Comparison of ENCODE assay signal across 17 mouse cellular contexts in the genomic region with DNA sequence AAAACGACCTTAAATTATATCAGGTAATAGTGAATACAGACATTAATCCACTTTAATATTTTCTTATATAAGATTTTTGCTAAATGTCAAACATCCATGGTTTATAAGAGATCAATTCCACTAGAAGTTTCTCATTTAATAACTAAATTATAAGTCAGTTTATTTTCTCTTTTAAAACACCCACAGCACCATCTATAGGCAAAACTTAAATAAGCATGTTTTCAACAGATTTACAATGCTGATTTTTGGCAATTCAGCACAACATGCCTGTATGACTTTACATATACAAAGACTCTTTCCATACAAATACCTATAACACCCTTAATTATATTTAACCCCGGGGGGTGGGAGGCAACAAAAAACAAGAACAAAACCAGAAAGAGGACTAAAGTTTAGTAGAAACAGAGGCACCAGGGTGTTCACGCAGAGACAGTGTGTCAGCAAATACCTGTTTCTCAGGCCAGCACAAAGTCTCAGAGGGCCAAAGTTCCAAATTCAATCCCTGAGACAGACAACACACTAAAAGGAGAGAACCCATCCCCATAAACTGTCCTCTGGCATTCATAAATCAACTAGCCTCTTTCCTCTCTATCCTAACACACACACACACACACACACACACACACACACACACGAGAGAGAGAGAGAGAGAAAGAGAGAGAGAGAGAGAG. TPM values are rescaled to one million over a fixed set of nuclear protein-coding genes. Genes with fewer than 3 reads are reported as not detected.
DNase-seq lines count a peak whose midpoint lies in the region; ATAC-seq and TF ChIP-seq lines count a peak whose summit lies in the region.
"Had no signal": no experiment of that assay in that cellular context is flagged by ENCODE, and none has a peak within 500 bp of the region (broad histone marks: within the 10 kb centered on the region; RNA-seq: fewer than 3 reads in every experiment).

No protein-coding gene starts in this region.

- H3K27me3 ChIP-seq in forebrain, postnatal 0 days (ENCODE audit: insufficient read depth, low read length), result no peaks in the 10 kb centered on the region
- H3K27me3 ChIP-seq in forebrain, embryonic 16.5 days (replicated peaks; ENCODE audit: control insufficient read depth, insufficient read depth, low read length), result no peaks in the 10 kb centered on the region
- no peaks in the 10 kb centered on the region for H3K27me3 ChIP-seq in lung, postnatal 0 days (replicated peaks; ENCODE audit: insufficient read depth, low read length)
- no peaks in the 10 kb centered on the region for H3K27me3 ChIP-seq in kidney, embryonic 16.5 days (ENCODE audit: insufficient read depth, low read length)
- H3K27me3 ChIP-seq: heart, embryonic 15.5 days; hindbrain, embryonic 12.5 days; lung, embryonic 15.5 days; megakaryocyte, embryonic 14.5 days had no signal

- peak; percentile 37; the same call in 1 of the 2 replicates for TF ChIP-seq CTCF in forebrain, postnatal 0 days (IDR thresholded peaks at IDR 0.05; ENCODE audit: low read depth)
- TF ChIP-seq CTCF in lung, postnatal 0 days (IDR thresholded peaks at IDR 0.05), result no peak
- no peak for TF ChIP-seq CTCF in lung, adult 2 months (IDR thresholded peaks at IDR 0.05; ENCODE audit: insufficient read depth, low read length)

- no peak for TF ChIP-seq POLR2A in lung, adult 2 months (IDR thresholded peaks at IDR 0.05; ENCODE audit: borderline replicate concordance, extremely low read depth, low read depth, low read length)

- intact Hi-C loops in gastrocnemius, postnatal 36 days (cut with DNase I), result no loop called here

- H3K27ac ChIP-seq in forebrain, postnatal 0 days (ENCODE audit: low read depth, low read length), result no peak overlapping the region
- no peak overlapping the region for H3K27ac ChIP-seq in forebrain, embryonic 16.5 days (ENCODE audit: low read length)
- no peak overlapping the region for H3K27ac ChIP-seq in lung, postnatal 0 days (ENCODE audit: low read length)
- no peak overlapping the region for H3K27ac ChIP-seq in kidney, embryonic 16.5 days (ENCODE audit: low read length)
- H3K27ac ChIP-seq: heart, embryonic 15.5 days; hindbrain, embryonic 12.5 days; lung, embryonic 15.5 days had no signal

- peaks cover 19% of the 10 kb centered on the region for H3K36me3 ChIP-seq in forebrain, postnatal 0 days (ENCODE audit: insufficient read depth)
- peaks cover 12% of the 10 kb centered on the region for H3K36me3 ChIP-seq in forebrain, embryonic 16.5 days (ENCODE audit: control insufficient read depth, insufficient read depth)
- H3K36me3 ChIP-seq in lung, postnatal 0 days (ENCODE audit: insufficient read depth, low read length), result peaks cover 9% of the 10 kb centered on the region; the same call in 1 of the 2 replicates
- H3K36me3 ChIP-seq in kidney, embryonic 16.5 days (ENCODE audit: insufficient read depth, low read length), result peaks cover 15% of the 10 kb centered on the region; the same call in 1 of the 2 replicates

- no peak overlapping the region for H3K4me2 ChIP-seq in forebrain, postnatal 0 days (ENCODE audit: low read depth)
- H3K4me2 ChIP-seq in forebrain, embryonic 16.5 days (ENCODE audit: low read length), result no peak overlapping the region
- H3K4me2 ChIP-seq in lung, postnatal 0 days (replicated peaks; ENCODE audit: low read depth, low read length), result no peak overlapping the region
- H3K4me2 ChIP-seq in kidney, embryonic 16.5 days (replicated peaks; ENCODE audit: low read depth, low read length), result no peak overlapping the region
- H3K4me2 ChIP-seq: heart, embryonic 15.5 days; hindbrain, embryonic 12.5 days; lung, embryonic 15.5 days had no signal

- WGBS in forebrain, postnatal 0 days, result 85% methylated on average over 4 of the region's 4 CpGs
- 86% methylated on average over 4 of the region's 4 CpGs for WGBS in forebrain, embryonic 16.5 days
- WGBS in lung, postnatal 0 days, result 83% methylated on average over 4 of the region's 4 CpGs
- WGBS in lung, adult 2 months, result 74% methylated on average over 4 of the region's 4 CpGs
- 88% methylated on average over 4 of the region's 4 CpGs for WGBS in kidney, embryonic 16.5 days

- no peak for ATAC-seq in forebrain, postnatal 0 days
- no peak for ATAC-seq in forebrain, embryonic 16.5 days
- ATAC-seq in lung, postnatal 0 days, result no peak
- 0 out of 2 replicates have a peak, but pooled peaks have one; percentile 35 for ATAC-seq in kidney, embryonic 16.5 days (ENCODE audit: low FRiP score, low TSS enrichment)
- ATAC-seq in granulocyte monocyte progenitor cell, adult 5-6 weeks (replicated peaks; ENCODE audit: poor library complexity, severe bottlenecking), result no peak

- H3K4me1 ChIP-seq in forebrain, postnatal 0 days (ENCODE audit: insufficient read depth), result no peaks in the 10 kb centered on the region
- H3K4me1 ChIP-seq in forebrain, embryonic 16.5 days (replicated peaks; ENCODE audit: control insufficient read depth, insufficient read depth, low read length), result no peaks in the 10 kb centered on the region
- no peaks in the 10 kb centered on the region for H3K4me1 ChIP-seq in lung, postnatal 0 days (ENCODE audit: insufficient read depth, low read depth, low read length)
- H3K4me1 ChIP-seq in lung, adult 2 months (ENCODE audit: control insufficient read depth, insufficient read depth, low read length), result no peaks in the 10 kb centered on the region
- H3K4me1 ChIP-seq in kidney, embryonic 16.5 days (ENCODE audit: insufficient read depth, low read length), result no peaks in the 10 kb centered on the region
- H3K4me1 ChIP-seq: heart, embryonic 15.5 days; hindbrain, embryonic 12.5 days; lung, embryonic 15.5 days; megakaryocyte, embryonic 14.5 days had no signal

- H3K9ac ChIP-seq in forebrain, postnatal 0 days, result no peak overlapping the region
- H3K9ac ChIP-seq in forebrain, embryonic 16.5 days (replicated peaks; ENCODE audit: low read depth, low read length), result no peak overlapping the region
- no peak overlapping the region for H3K9ac ChIP-seq in lung, postnatal 0 days (replicated peaks; ENCODE audit: low read depth)
- no peak overlapping the region for H3K9ac ChIP-seq in kidney, embryonic 16.5 days (replicated peaks; ENCODE audit: low read length)
- H3K9ac ChIP-seq: heart, embryonic 15.5 days; hindbrain, embryonic 12.5 days; lung, embryonic 15.5 days had no signal

- TF ChIP-seq EP300 in lung, postnatal 0 days (IDR thresholded peaks at IDR 0.05), result no peak

- peak; percentile 20 for DNase-seq in forebrain, postnatal 0 days
- peak; percentile 15 for DNase-seq in lung, postnatal 0 days (ENCODE audit: low spot score)
- no peak for DNase-seq in lung, adult 2 months
- DNase-seq in adrenal gland, postnatal 10 days, result no peak
- DNase-seq in gastrocnemius, postnatal 36 days, result no peak
- DNase-seq: B cell, adult 2 months; cerebellum, adult 11-12 months; right cerebral cortex, postnatal 14 days; thymus, adult 18-20 months had no signal

- no peaks in the 10 kb centered on the region for H3K9me3 ChIP-seq in forebrain, postnatal 0 days (ENCODE audit: low read length)
- H3K9me3 ChIP-seq in forebrain, embryonic 16.5 days (ENCODE audit: control insufficient read depth, low read length), result no peaks in the 10 kb centered on the region
- no peaks in the 10 kb centered on the region for H3K9me3 ChIP-seq in lung, postnatal 0 days (ENCODE audit: low read length)
- H3K9me3 ChIP-seq in kidney, embryonic 16.5 days (ENCODE audit: low read length), result no peaks in the 10 kb centered on the region
- H3K9me3 ChIP-seq: G1E; heart, embryonic 15.5 days; hindbrain, embryonic 12.5 days; lung, embryonic 15.5 days; megakaryocyte, embryonic 14.5 days had no signal

- H3K4me3 ChIP-seq in forebrain, postnatal 0 days (ENCODE audit: low read depth, low read length), result no peak overlapping the region
- no peak overlapping the region for H3K4me3 ChIP-seq in forebrain, embryonic 16.5 days (replicated peaks; ENCODE audit: low read length)
- H3K4me3 ChIP-seq in lung, postnatal 0 days (ENCODE audit: low read depth, low read length), result no peak overlapping the region
- H3K4me3 ChIP-seq in lung, adult 2 months (replicated peaks; ENCODE audit: extremely low read depth, low read depth, low read length), result no peak overlapping the region
- no peak overlapping the region for H3K4me3 ChIP-seq in kidney, embryonic 16.5 days (ENCODE audit: low read length)
- H3K4me3 ChIP-seq: heart, embryonic 15.5 days; hindbrain, embryonic 12.5 days; lung, embryonic 15.5 days; megakaryocyte, embryonic 14.5 days had no signal

RNA-seq across cellular contexts. Expression of gene Rbm26, which starts 49.3 kb away (rescaled TPM):
- 44.9 and 65.0 TPM in 2 replicates for total RNA-seq in forebrain, postnatal 0 days (2014; rRNA removed)
- polyA plus RNA-seq in forebrain, postnatal 0 days (2015; fragmentation: Nextera tagmentation; extraction: Ambion mirVana), result 15.9 and 24.3 TPM in 2 replicates
- 32.2 and 38.2 TPM in 2 replicates for polyA plus RNA-seq in forebrain, embryonic 16.5 days (2015; fragmentation: Nextera tagmentation; extraction: Ambion mirVana)
- polyA plus RNA-seq in lung, postnatal 0 days (2015; fragmentation: Nextera tagmentation; extraction: Ambion mirVana), result 22.8 and 24.1 TPM in 2 replicates
- 9.2 and 12.2 TPM in 2 replicates for polyA plus RNA-seq in lung, adult 2 months (2012; rRNA removed)
- polyA plus RNA-seq in kidney, embryonic 16.5 days (2015; fragmentation: Nextera tagmentation; extraction: Ambion mirVana), result 25.5 and 28.9 TPM in 2 replicates
- total RNA-seq in adrenal gland, postnatal 10 days (2021), result 10 to 100 TPM; 35.4 to 48.2 TPM
- total RNA-seq in granulocyte monocyte progenitor cell, adult 5-6 weeks (2014; fragmentation: Nextera tagmentation), result 76.4 and 90.8 TPM in 2 replicates
- total RNA-seq in granulocyte monocyte progenitor cell, adult 5-6 weeks (2017), result 65.4 and 70.1 TPM in 2 replicates
- total RNA-seq in gastrocnemius, postnatal 36 days (2021), result 10 to 100 TPM; 15.1 to 16.9 TPM

Comparison
In these comparisons a context has a peak if more than half of its experiments do, and no peak if none do; other contexts are left out.
1. DNase-seq: peak in forebrain, postnatal 0 days (single experiment) and lung, postnatal 0 days (single experiment); none in lung, adult 2 months (single experiment), adrenal gland, postnatal 10 days (single experiment) and gastrocnemius, postnatal 36 days (0 of 2).